Mouse (Mus musculus) midbrain, embryonic 16.5 days (tissue): ENCODE measurements around the gene Aven. TPM values are rescaled to one million over a fixed set of nuclear protein-coding genes. Genes with fewer than 3 reads are reported as not detected.

Experiments
- ATAC-seq: fragments of 200-750 bp; cut with Nextera tagmentation; 2 replicates; pipeline ENCODE4 v1.8.0; 2017; ENCODE audit warnings: moderate TSS enrichment
- H3K27ac ChIP-seq: fragments of 300-500 bp; sonication (generic); 2 replicates; pipeline ENCODE4 v1.5.1; 2014; ENCODE audit warnings: mild to moderate bottlenecking, low read length, mixed read lengths
- H3K27me3 ChIP-seq: fragments of 300-500 bp; sonication (generic); 2 replicates; pipeline ENCODE4 v1.6.1; 2014; ENCODE audit warnings: low read depth, low read length, mixed read lengths; ENCODE audit not compliant: control insufficient read depth, insufficient read depth
- H3K36me3 ChIP-seq: fragments of 300-500 bp; sonication (generic); 2 replicates; pipeline ENCODE4 v1.6.1; 2014; ENCODE audit warnings: mild to moderate bottlenecking, low read length, moderate library complexity, mixed read lengths; ENCODE audit not compliant: control insufficient read depth, insufficient read depth
- H3K4me1 ChIP-seq: fragments of 300-500 bp; sonication (generic); 2 replicates; pipeline ENCODE4 v1.6.1; 2014; ENCODE audit warnings: mild to moderate bottlenecking, low read length, mixed read lengths; ENCODE audit not compliant: control insufficient read depth, insufficient read depth
- H3K4me2 ChIP-seq: fragments of 300-500 bp; sonication (generic); 2 replicates; pipeline ENCODE4 v1.6.1; 2014; ENCODE audit warnings: mild to moderate bottlenecking, low read length, mixed read lengths
- H3K4me3 ChIP-seq: fragments of 300-500 bp; sonication (generic); 2 replicates; pipeline ENCODE4 v1.5.1; 2014; ENCODE audit warnings: low read depth, mild to moderate bottlenecking, low read length, moderate library complexity, mixed read lengths
- H3K9ac ChIP-seq: fragments of 300-500 bp; sonication (generic); 2 replicates; pipeline ENCODE4 v1.6.1; 2014; ENCODE audit warnings: low read depth, low read length, mixed read lengths
- H3K9me3 ChIP-seq: fragments of 300-500 bp; sonication (generic); replicated peaks from 2 replicates; pipeline ENCODE4 v1.6.1; 2014; ENCODE audit warnings: mild to moderate bottlenecking, low read length, mixed read lengths; ENCODE audit not compliant: control insufficient read depth, poor library complexity, severe bottlenecking
- WGBS: fragments of 180-500 bp; shearing (Covaris S2); extraction: QIAGEN DNeasy Blood & Tissue Kit; methylation state at CpG from one replicate; pipeline ENCODE4 v1.1.7; 2014; 5-methylcytosine and 5-hydroxymethylcytosine counted together
- polyA plus RNA-seq: library from polyadenylated mRNA; unstranded; fragments of >200 nt; fragmentation: Nextera tagmentation; extraction: Ambion mirVana; gene quantifications from 2 replicates; pipeline ENCODE4 v1.2.1, GENCODE M21; 2015

Aven gene
- polyA plus RNA-seq, 1 experiment from 2014 or later = 2.6 TPM

DNA sequence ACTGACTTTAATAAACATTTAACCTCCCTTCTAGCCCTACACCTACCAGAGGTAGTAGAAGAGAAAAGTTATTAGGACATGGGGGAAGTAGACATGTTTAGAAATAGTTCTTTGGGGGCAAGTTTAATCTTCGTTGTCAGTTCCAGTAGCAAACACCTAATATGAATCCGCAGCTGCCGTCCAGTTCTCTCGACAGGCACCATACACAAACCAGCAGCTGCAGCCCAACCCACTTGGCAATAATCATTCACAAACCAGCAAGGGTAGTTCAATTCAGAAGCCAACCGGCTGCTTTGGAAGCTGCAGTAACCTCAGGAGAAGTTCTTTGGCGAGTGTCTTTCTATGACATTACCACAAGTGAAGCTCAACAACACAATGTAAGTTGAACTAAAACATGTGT, 11.2 kb downstream of the Aven start:
- H3K9ac ChIP-seq = no peak overlapping the region
- no peaks in the 10 kb centered on the region for H3K36me3 ChIP-seq
- no peaks in the 10 kb centered on the region for H3K9me3 ChIP-seq
- WGBS = 90% methylated on average over 6 of the region's 6 CpGs
- no peaks in the 10 kb centered on the region for H3K27me3 ChIP-seq
- peaks cover 6% of the 10 kb centered on the region for H3K4me1 ChIP-seq
- no peak overlapping the region for H3K4me3 ChIP-seq
- no peak overlapping the region for H3K4me2 ChIP-seq
- no peak for ATAC-seq
- H3K27ac ChIP-seq = no peak overlapping the region

DNA sequence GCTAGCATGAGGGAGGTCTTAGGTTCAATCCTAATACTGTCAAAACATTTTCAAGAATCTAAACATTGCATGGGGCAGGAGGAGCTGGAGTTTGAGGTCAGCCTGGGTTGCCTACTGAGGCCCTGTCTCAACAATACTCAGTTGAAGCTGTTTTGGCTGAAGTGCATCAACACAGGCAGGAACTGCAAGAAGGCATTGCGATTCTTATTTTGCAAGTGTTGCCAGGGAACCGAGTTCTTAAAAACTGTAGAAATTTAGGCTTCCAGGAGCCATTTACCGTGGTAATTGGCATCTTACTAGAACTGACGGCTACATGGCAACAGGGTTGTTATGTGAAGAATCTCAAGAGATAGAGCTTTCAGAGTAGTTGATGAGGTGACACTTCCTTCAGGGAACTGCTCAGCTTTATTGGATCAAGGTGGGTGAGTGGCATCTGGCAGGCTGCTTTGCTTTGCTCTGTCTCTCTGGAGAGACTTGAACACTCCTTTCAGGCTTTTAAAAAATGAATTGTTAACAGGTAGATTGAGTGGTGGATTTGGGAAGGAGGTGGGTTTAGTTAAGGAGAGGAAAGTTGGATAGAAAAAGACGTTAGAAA, 14.2 kb downstream of the Aven start:
- no peak overlapping the region for H3K9ac ChIP-seq
- H3K9me3 ChIP-seq = no peaks in the 10 kb centered on the region
- WGBS = 68% methylated on average over 5 of the region's 5 CpGs
- no peaks in the 10 kb centered on the region for H3K36me3 ChIP-seq
- no peaks in the 10 kb centered on the region for H3K27me3 ChIP-seq
- no peak; the same call in 1 of the 2 replicates for ATAC-seq
- H3K4me1 ChIP-seq = no peaks in the 10 kb centered on the region
- no peak overlapping the region for H3K4me3 ChIP-seq
- H3K4me2 ChIP-seq = no peak overlapping the region
- H3K27ac ChIP-seq = no peak overlapping the region

DNA sequence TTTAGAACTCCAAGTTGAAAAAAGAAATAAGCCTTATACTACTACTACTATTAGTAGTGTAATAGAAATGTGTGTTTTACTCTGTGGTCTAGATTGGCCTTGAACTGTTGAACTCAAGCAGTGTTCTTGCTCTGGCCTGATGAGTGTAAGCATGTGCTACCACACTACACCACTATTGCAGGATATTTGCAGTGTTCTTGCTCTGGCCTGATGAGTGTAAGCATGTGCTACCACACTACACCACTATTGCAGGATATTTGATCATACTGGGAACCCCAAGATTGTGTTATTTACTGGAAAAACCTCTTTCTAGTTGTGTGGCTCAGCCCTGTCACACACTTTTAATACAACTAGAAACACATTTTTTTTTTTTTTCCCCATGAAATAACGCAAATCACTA, 14.7 kb downstream of the Aven start:
- no peak overlapping the region for H3K4me2 ChIP-seq
- H3K27me3 ChIP-seq = no peaks in the 10 kb centered on the region
- no peaks in the 10 kb centered on the region for H3K36me3 ChIP-seq
- no peak for ATAC-seq
- no peaks in the 10 kb centered on the region for H3K4me1 ChIP-seq
- no peaks in the 10 kb centered on the region for H3K9me3 ChIP-seq
- no peak overlapping the region for H3K9ac ChIP-seq
- H3K27ac ChIP-seq = no peak overlapping the region
- H3K4me3 ChIP-seq = no peak overlapping the region
- WGBS = 98% methylated on average over 1 of the region's 1 CpGs

DNA sequence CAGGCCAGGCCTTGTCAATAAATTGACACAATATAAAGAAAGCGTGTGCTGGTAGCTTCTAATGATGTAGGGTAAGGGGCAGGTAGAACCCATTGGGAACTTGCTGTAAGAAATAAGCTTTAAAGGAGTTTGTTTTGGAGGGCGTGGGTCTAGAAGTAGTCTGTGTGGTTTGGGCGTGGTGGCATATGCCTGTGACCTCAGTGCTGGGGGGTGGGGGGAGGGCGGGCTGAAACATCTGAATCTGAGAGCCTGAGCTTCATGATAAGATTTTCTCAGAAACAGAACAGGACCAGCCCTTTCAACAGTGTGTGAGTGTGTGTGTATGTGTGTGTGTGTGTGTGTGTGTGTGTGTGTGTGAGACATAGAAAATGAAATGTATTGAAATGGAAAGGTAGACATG, 17.4 kb downstream of the Aven start:
- Histone ChIP-seq H3K4me2 (no peak overlapping the region), H3K36me3 (no peaks in the 10 kb centered on the region), H3K27ac (no peak overlapping the region), H3K27me3 (no peaks in the 10 kb centered on the region), H3K4me3 (no peak overlapping the region), H3K9ac (no peak overlapping the region), H3K4me1 (no peaks in the 10 kb centered on the region), H3K9me3 (no peaks in the 10 kb centered on the region)
- ATAC-seq = no peak
- 93% methylated on average over 4 of the region's 4 CpGs for WGBS

DNA sequence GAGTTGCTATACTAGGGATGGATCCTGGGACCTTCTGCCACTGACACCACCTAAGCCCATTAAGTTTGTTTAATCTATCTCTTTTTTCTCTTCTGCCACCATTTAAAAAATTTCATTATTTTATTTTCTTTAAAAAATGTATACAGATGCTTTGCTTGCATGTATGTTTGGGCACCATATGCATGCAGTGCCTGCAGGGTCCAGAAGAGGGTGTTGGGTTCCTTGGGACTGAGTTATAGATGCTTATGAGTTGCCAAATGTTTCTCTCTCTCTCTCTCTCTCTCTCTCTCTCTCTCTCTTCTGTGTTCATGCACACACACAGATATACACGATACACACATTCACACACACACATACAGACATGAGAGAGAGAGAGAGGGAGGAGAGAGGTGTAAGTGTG, 20.3 kb downstream of the Aven start:
- 92% methylated on average over 1 of the region's 1 CpGs for WGBS
- Histone ChIP-seq H3K36me3 (no peaks in the 10 kb centered on the region), H3K9me3 (no peaks in the 10 kb centered on the region), H3K4me2 (no peak overlapping the region), H3K4me3 (no peak overlapping the region), H3K9ac (no peak overlapping the region), H3K27ac (no peak overlapping the region), H3K27me3 (no peaks in the 10 kb centered on the region), H3K4me1 (no peaks in the 10 kb centered on the region)
- no peak for ATAC-seq

DNA sequence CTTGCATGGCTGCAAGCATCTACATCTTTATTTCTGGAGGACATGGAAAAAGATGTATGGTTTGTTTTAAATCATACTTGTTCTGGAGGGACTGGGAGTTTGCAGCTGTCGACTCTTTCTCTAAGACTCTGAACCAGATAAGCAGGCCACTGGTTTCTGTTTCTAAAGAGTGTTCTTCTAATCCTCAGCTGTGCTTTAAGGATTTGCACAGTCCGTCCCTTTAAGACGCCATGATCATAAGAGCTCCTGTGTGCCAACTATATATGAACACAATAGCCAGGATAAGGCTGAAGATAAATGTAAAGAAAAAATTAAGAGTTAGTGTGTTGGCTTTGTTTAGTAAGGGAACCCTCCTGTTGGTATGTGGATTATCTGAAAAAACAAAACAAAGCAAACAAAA, 24.0 kb downstream of the Aven start:
- no peaks in the 10 kb centered on the region for H3K9me3 ChIP-seq
- no peaks in the 10 kb centered on the region for H3K4me1 ChIP-seq
- no peak overlapping the region for H3K4me2 ChIP-seq
- no peak for ATAC-seq
- H3K4me3 ChIP-seq = no peak overlapping the region
- H3K9ac ChIP-seq = no peak overlapping the region
- no peaks in the 10 kb centered on the region for H3K27me3 ChIP-seq
- 71% methylated on average over 3 of the region's 3 CpGs for WGBS
- no peaks in the 10 kb centered on the region for H3K36me3 ChIP-seq
- no peak overlapping the region for H3K27ac ChIP-seq

DNA sequence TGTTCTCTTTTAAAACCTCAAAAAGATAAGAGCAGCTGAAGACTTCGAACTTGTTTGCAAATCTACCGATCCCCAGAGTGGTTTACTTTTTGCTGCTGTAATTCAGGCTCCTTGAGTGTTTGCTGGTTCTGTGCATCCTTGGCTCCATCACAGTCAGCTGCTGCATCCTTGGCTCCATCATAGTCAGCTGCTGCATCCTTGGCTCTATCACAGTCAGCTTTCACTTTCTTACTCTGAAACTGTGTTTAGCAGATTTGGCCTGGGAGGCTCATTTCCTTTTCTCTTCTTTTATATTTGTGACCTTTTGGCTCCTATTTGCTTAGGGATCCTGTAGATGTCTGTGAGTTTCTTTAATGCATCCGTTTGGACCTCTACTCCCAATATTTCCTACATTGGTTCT, 24.5 kb downstream of the Aven start:
- ATAC-seq = no peak
- no peaks in the 10 kb centered on the region for H3K9me3 ChIP-seq
- no peak overlapping the region for H3K4me2 ChIP-seq
- no peaks in the 10 kb centered on the region for H3K27me3 ChIP-seq
- WGBS = 94% methylated on average over 3 of the region's 3 CpGs
- H3K36me3 ChIP-seq = no peaks in the 10 kb centered on the region
- no peak overlapping the region for H3K27ac ChIP-seq
- no peaks in the 10 kb centered on the region for H3K4me1 ChIP-seq
- no peak overlapping the region for H3K4me3 ChIP-seq
- no peak overlapping the region for H3K9ac ChIP-seq

DNA sequence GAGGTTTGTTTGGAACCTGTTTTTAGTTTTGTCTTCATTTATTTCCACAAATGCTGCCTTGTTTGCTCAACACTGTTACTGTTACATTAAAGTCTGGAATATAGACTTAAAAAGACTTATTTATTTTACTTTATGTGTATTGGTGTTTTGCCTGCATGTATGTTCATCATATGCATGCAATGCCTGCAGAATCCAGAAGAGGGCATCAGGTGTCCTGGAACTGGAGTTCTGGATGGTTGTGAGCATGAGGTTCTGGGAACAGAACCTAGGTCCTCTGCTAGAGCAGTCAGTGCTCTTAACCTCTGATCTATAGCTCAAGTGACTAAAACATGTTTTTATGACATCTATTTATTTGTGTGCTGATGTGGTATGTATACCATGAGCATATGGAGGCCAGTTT, 25.8 kb downstream of the Aven start:
- Histone ChIP-seq H3K27me3 (no peaks in the 10 kb centered on the region), H3K9me3 (no peaks in the 10 kb centered on the region), H3K36me3 (no peaks in the 10 kb centered on the region), H3K4me2 (no peak overlapping the region), H3K4me3 (no peak overlapping the region), H3K4me1 (no peaks in the 10 kb centered on the region), H3K9ac (no peak overlapping the region), H3K27ac (no peak overlapping the region)
- ATAC-seq = no peak

DNA sequence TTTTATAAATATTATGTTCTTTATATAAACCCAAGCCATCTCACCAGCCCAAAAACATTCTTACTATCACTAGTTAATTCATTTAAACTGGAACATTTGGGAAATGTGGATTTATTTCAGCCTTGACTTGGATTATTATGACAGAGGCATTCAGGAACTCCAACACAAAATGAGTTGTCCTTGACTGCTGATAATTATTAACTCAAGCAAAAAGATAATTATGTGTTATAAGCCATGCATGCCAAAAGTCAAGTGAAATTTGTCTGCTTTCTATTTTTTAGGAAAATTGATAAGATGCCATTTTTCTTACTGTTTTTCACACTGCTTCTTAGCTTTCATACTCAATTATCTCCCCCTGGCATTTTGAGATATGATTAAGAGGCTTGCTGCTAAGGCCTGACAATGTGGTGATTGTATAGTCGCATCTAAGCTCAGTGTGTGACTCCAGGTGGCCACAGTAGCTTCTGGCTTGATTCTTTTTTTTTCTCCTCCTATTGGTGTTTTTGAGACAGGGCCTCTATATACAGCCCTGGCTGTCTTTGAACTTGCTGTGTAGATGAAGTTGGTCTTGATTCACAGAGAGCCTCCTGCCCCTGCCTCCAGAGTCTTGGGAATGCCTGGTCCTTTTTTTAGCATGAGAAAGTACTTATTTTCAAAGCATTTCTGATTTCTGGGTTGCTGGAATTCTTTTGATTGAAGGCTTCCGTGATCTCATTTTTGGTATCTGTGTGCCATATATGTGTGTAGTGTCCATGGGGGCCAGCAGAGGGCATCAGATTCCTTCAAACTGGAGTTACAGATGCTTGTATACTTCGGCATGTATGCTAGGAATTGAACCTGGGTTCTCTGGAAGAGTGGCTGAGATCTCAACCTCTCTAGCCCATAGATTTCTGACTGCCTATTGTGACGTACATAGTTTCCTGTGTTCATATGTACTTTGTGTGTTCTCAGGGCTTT, 28.0 kb downstream of the Aven start:
- Histone ChIP-seq H3K9ac (no peak overlapping the region), H3K27ac (no peak overlapping the region), H3K4me2 (no peak overlapping the region), H3K36me3 (no peaks in the 10 kb centered on the region), H3K4me3 (no peak overlapping the region), H3K4me1 (no peaks in the 10 kb centered on the region), H3K27me3 (no peaks in the 10 kb centered on the region), H3K9me3 (no peaks in the 10 kb centered on the region)
- 84% methylated on average over 4 of the region's 4 CpGs for WGBS
- ATAC-seq = no peak
